Mouse (Mus musculus): ENCODE measurements around the gene Nfkbia. TPM values are rescaled to one million over a fixed set of nuclear protein-coding genes. Genes with fewer than 3 reads are reported as not detected.

The Nfkbia gene
- total RNA-seq (2021) = 10 to 100 TPM; 33.8 to 54.4 TPM
- long read RNA-seq, transcript Nfkbia-201 (6 exons, 1,578 nt) = major isoform, 34 of 40 reads
- long read RNA-seq, partial matches to known transcripts = 4 of 40 reads
- long read RNA-seq, other reads (novel, unspliced or antisense) = 2 of 40 reads

- peak; percentile 87 to 94 for DNase-seq (ENCODE audit: low spot score in 2 of 2)
Observed at GRCm38 (mm10) chr12:55492184-55492898, at the start of gene Nfkbia. Nfkbia (minus strand) TSS chr12:55492647.

- DNase-seq (ENCODE audit: low spot score in 2 of 2) = no peak
Observed at GRCm38 (mm10) chr12:55539157-55539556, 46.7 kb upstream of the Nfkbia start.

- no peak for DNase-seq (ENCODE audit: low spot score in 2 of 2)
Observed at GRCm38 (mm10) chr12:55538328-55538971, 46.0 kb upstream of the Nfkbia start.

GRCm38 (mm10) chr12:55537742-55538141 is 45.3 kb upstream of the Nfkbia start:
- no peak for DNase-seq (ENCODE audit: low spot score in 2 of 2)

GRCm38 (mm10) chr12:55536537-55537135 is 44.2 kb upstream of the Nfkbia start:
- no peak for DNase-seq (ENCODE audit: low spot score in 2 of 2)

- DNase-seq (ENCODE audit: low spot score in 2 of 2) = peak; percentile 8 to 18
Observed at GRCm38 (mm10) chr12:55526983-55527752, 34.7 kb upstream of the Nfkbia start.

- peak in 1 of 2 experiments; percentile 42 for DNase-seq (ENCODE audit: low spot score in 2 of 2)
Observed at GRCm38 (mm10) chr12:55518061-55518738, 25.8 kb upstream of the Nfkbia start.

- no peak for DNase-seq (ENCODE audit: low spot score in 2 of 2)
Observed at GRCm38 (mm10) chr12:55508817-55509216, 16.4 kb upstream of the Nfkbia start.

GRCm38 (mm10) chr12:55507332-55507935 is 15.0 kb upstream of the Nfkbia start:
- DNase-seq (ENCODE audit: low spot score in 2 of 2) = no peak

GRCm38 (mm10) chr12:55506029-55506330 is 13.5 kb upstream of the Nfkbia start:
- DNase-seq (ENCODE audit: low spot score in 2 of 2) = peak in 1 of 2 experiments; percentile 70

GRCm38 (mm10) chr12:55505314-55506028 is 13.0 kb upstream of the Nfkbia start:
- no peak for DNase-seq (ENCODE audit: low spot score in 2 of 2)

GRCm38 (mm10) chr12:55499031-55499430 is 6.6 kb upstream of the Nfkbia start:
- DNase-seq (ENCODE audit: low spot score in 2 of 2) = peak; percentile 63 to 91

- no peak for DNase-seq (ENCODE audit: low spot score in 2 of 2)
Observed at GRCm38 (mm10) chr12:55497737-55498136, 5.3 kb upstream of the Nfkbia start.

- no peak for DNase-seq (ENCODE audit: low spot score in 2 of 2)
Observed at GRCm38 (mm10) chr12:55495902-55496605, 3.6 kb upstream of the Nfkbia start.

GRCm38 (mm10) chr12:55495114-55495901 is 2.9 kb upstream of the Nfkbia start:
- DNase-seq (ENCODE audit: low spot score in 2 of 2) = peak in 1 of 2 experiments; percentile 81

- no peak for DNase-seq (ENCODE audit: low spot score in 2 of 2)
Observed at GRCm38 (mm10) chr12:55493381-55493780, 934 bp upstream of the Nfkbia start.

GRCm38 (mm10) chr12:55492941-55493340 is 494 bp upstream of the Nfkbia start:
- no peak for DNase-seq (ENCODE audit: low spot score in 2 of 2)

- DNase-seq (ENCODE audit: low spot score in 2 of 2) = peak; percentile 72 to 94
Observed at GRCm38 (mm10) chr12:55491516-55492183, 797 bp downstream of the Nfkbia start.

Data from layer of hippocampus, adult 18-20 months (tissue).